Mouse (Mus musculus) cerebellum, adult 2 months (tissue): ENCODE data around the gene Abcc2. TPM values are rescaled to one million over a fixed set of nuclear protein-coding genes. Genes with fewer than 3 reads are reported as not detected.

Experiments used
- DNase-seq, 2 experiments: peaks; one replicate each; pipeline ENCODE4 v3.0.0; 2021
- H3K27ac ChIP-seq: fragments of 200-500 bp; 2 replicates; pipeline ENCODE4 v1.5.1; 2012; ENCODE audit warnings: low read length, control low read depth, inconsistent platforms; ENCODE audit not compliant: insufficient read depth
- H3K27me3 ChIP-seq: fragments of 200-500 bp; 2 replicates; pipeline ENCODE4 v1.6.1; 2012; ENCODE audit warnings: inconsistent platforms, mild to moderate bottlenecking, low read length, moderate library complexity; ENCODE audit not compliant: control insufficient read depth, insufficient read depth
- H3K4me1 ChIP-seq: fragments of 200-500 bp; 2 replicates; pipeline ENCODE4 v1.6.1; 2011; ENCODE audit warnings: low read length; ENCODE audit not compliant: control insufficient read depth, insufficient read depth
- H3K4me3 ChIP-seq: fragments of 200-500 bp; replicated peaks from 2 replicates; pipeline ENCODE3; 2011; ENCODE audit warnings: mild to moderate bottlenecking, low read depth, low read length, control low read depth; ENCODE audit not compliant: insufficient read depth
- CTCF ChIP-seq: fragments of 200-500 bp; IDR thresholded peaks from 2 replicates; pipeline ENCODE4 v1.5.1; 2011; ENCODE audit warnings: low read depth, mild to moderate bottlenecking, control low read depth, low read length, moderate library complexity, borderline replicate concordance; ENCODE audit not compliant: insufficient read depth
- POLR2A ChIP-seq: fragments of 200-500 bp; IDR thresholded peaks from 2 replicates; pipeline ENCODE4 v1.6.1; 2011; ENCODE audit warnings: low read length, control low read depth, borderline replicate concordance; ENCODE audit not compliant: insufficient read depth
- WGBS: fragments of 180-500 bp; shearing (Covaris S2); methylation state at CpG from one replicate; pipeline ENCODE4 v1.1.7; 2018; 5-methylcytosine and 5-hydroxymethylcytosine counted together
- polyA plus RNA-seq: library from polyadenylated mRNA; depleted of rRNA; stranded (reverse); fragments of >200 nt; gene quantifications from 2 replicates; pipeline ENCODE4 v1.2.3, GENCODE M21; 2012

Gene Abcc2
- polyA plus RNA-seq, 1 experiment, result 0.05 TPM

GRCm38 (mm10) chr19:43847056-43847455 lies 65.1 kb downstream of the Abcc2 start:
- 82% methylated on average over 15 of the region's 15 CpGs for WGBS
- Histone ChIP-seq H3K4me1 (peaks cover 2% of the 10 kb centered on the region), H3K27ac (no peak overlapping the region), H3K4me3 (no peak overlapping the region), H3K27me3 (no peaks in the 10 kb centered on the region)
- no peak for TF ChIP-seq CTCF
- no peak for TF ChIP-seq POLR2A
- no peak for DNase-seq

DNA sequence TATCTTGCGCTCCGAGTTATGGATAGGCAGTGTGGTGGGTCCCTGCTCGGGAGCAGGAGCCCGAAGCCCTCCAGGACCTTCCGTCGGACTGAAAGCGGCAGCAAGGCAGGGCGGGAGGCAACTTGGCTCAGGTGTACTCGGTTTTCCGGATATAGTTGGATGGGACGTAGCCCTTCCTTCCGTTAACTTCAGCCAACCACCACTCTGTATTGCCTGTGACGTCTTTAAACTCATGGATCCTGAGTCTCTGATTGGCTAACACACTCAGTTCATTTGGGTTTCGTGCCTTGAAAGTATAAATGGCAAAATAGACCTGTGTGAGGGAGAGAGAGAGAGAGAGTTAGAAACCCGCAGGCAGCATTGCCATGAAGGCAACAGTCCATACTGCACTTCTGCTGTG lies 66.0 kb downstream of the Abcc2 start:
- Histone ChIP-seq H3K27me3 (no peaks in the 10 kb centered on the region), H3K4me1 (peaks cover 2% of the 10 kb centered on the region), H3K27ac (no peak overlapping the region), H3K4me3 (no peak overlapping the region)
- WGBS, result 95% methylated on average over 15 of the region's 15 CpGs
- no peak for TF ChIP-seq POLR2A
- TF ChIP-seq CTCF, result no peak
- no peak for DNase-seq

DNA sequence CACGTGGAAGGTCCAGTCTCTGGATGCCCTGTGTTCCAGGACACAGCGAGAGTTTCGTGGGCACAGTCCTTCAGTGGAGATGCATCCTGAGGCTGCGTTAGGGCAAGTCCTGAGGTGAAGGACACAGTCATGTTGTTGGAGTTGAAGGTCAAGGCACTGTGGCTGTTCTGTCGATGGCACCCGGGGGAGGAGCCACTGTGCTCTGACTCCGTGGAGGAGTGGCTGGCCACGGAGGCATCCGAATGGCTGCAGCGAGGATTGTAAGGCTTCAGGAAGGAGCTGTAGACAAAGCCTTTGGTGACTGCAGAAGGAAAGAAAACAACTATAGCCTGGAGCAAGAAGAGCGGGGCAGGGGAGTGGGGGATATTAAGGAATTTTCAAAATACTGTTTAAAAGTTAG lies 68.0 kb downstream of the Abcc2 start:
- no peaks in the 10 kb centered on the region for H3K27me3 ChIP-seq
- no peak overlapping the region for H3K4me3 ChIP-seq
- no peak for DNase-seq
- H3K4me1 ChIP-seq, result peaks cover 2% of the 10 kb centered on the region
- H3K27ac ChIP-seq, result no peak overlapping the region
- TF ChIP-seq CTCF, result no peak
- no peak for TF ChIP-seq POLR2A
- WGBS, result 57% methylated on average over 11 of the region's 11 CpGs

GRCm38 (mm10) chr19:43851996-43852630 lies 70.1 kb downstream of the Abcc2 start:
- peak; percentile 12; the same call in 1 of the 2 replicates for TF ChIP-seq CTCF
- TF ChIP-seq POLR2A, result no peak
- H3K4me1 ChIP-seq, result peaks cover 2% of the 10 kb centered on the region
- WGBS, result 25% methylated on average over 21 of the region's 21 CpGs
- DNase-seq, result peak; percentile 50 to 65
- peak overlapping the region; percentile 35 for H3K4me3 ChIP-seq
- no peaks in the 10 kb centered on the region for H3K27me3 ChIP-seq
- H3K27ac ChIP-seq, result 0 out of 2 replicates have a peak overlapping the region, but pooled peaks have one; percentile 44

- no peak for DNase-seq
- Histone ChIP-seq H3K4me3 (no peak overlapping the region), H3K4me1 (peaks cover 2% of the 10 kb centered on the region), H3K27ac (no peak overlapping the region), H3K27me3 (no peaks in the 10 kb centered on the region)
- WGBS, result 83% methylated on average over 7 of the region's 7 CpGs
- no peak for TF ChIP-seq POLR2A
- peak; percentile 29; the same call in 1 of the 2 replicates for TF ChIP-seq CTCF
These were observed 71.0 kb downstream of the Abcc2 start for GRCm38 (mm10) chr19:43852837-43853545.

DNA sequence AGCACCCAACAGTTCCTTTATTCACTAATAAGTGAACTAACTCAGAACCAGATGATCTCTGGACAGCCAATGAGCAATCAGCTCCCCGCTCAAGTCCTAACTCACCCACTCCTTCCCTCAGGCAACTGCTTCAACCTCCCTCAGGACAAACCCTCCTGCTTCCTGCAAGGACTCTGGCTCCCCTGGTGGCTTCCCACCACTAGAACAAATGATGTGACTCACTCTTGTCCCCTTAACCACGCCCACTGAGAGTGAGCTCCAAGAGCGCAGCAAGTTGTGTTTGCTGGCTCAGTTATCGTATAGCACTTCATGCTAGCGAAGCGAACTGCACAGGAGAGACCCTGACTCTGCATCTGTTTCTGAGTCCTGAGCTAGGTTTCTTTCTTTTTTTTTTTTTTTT lies 75.4 kb downstream of the Abcc2 start:
- DNase-seq, result no peak
- WGBS, result 87% methylated on average over 6 of the region's 6 CpGs
- Histone ChIP-seq H3K4me3 (no peak overlapping the region), H3K4me1 (no peaks in the 10 kb centered on the region), H3K27ac (no peak overlapping the region), H3K27me3 (no peaks in the 10 kb centered on the region)
- TF ChIP-seq POLR2A, result no peak
- no peak for TF ChIP-seq CTCF

GRCm38 (mm10) chr19:43870418-43870817 lies 88.4 kb downstream of the Abcc2 start:
- Histone ChIP-seq H3K4me1 (no peaks in the 10 kb centered on the region), H3K4me3 (no peak overlapping the region), H3K27ac (no peak overlapping the region), H3K27me3 (no peaks in the 10 kb centered on the region)
- no peak for DNase-seq
- TF ChIP-seq CTCF (no peak), POLR2A (no peak)
- 89% methylated on average over 4 of the region's 4 CpGs for WGBS

GRCm38 (mm10) chr19:43874351-43874750 lies 92.4 kb downstream of the Abcc2 start:
- TF ChIP-seq CTCF (no peak), POLR2A (no peak)
- no peak for DNase-seq
- Histone ChIP-seq H3K4me1 (no peaks in the 10 kb centered on the region), H3K27me3 (no peaks in the 10 kb centered on the region), H3K4me3 (no peak overlapping the region), H3K27ac (no peak overlapping the region)
- 90% methylated on average over 11 of the region's 11 CpGs for WGBS
